Mouse (Mus musculus): ENCODE results near the gene Cdc26. TPM values are rescaled to one million over a fixed set of nuclear protein-coding genes. Genes with fewer than 3 reads are reported as not detected.

The Cdc26 gene
- total and polyA plus RNA-seq, 2 experiments: 13.5 to 52.6 TPM

- peaks cover 19% of the 10 kb centered on the region for H3K36me3 ChIP-seq (ENCODE audit: control insufficient read depth, insufficient read depth, low read length)
- no peak overlapping the region for H3K4me3 ChIP-seq (ENCODE audit: insufficient read depth, low read depth, low read length)
- no peaks in the 10 kb centered on the region for H3K27me3 ChIP-seq (ENCODE audit: control insufficient read depth, insufficient read depth, low read length)
- H3K27ac ChIP-seq (replicated peaks; ENCODE audit: insufficient read depth, low read depth, low read length): peak overlapping the region; percentile 37
- peak; percentile 80 for DNase-seq (ENCODE audit: extremely low read depth, low read depth, low spot score)
- peaks cover 21% of the 10 kb centered on the region; the same call in 1 of the 2 replicates for H3K79me2 ChIP-seq (ENCODE audit: control insufficient read depth, insufficient read depth, low read length)
- no peak for TF ChIP-seq POLR2A (IDR thresholded peaks at IDR 0.05; ENCODE audit: extremely low read depth, insufficient read depth, low read length)
- TF ChIP-seq CTCF (IDR thresholded peaks at IDR 0.05; ENCODE audit: low read depth, low read length): no peak
- H3K4me1 ChIP-seq (ENCODE audit: control insufficient read depth, insufficient read depth, low read length): peaks cover 31% of the 10 kb centered on the region
- WGBS: 30% methylated on average over 7 of the region's 7 CpGs
- no peak overlapping the region for H3K9ac ChIP-seq (ENCODE audit: low read depth, low read length)
Observed at GRCm38 (mm10) chr4:62383752-62384151, 24.7 kb downstream of the Cdc26 start.

DNA sequence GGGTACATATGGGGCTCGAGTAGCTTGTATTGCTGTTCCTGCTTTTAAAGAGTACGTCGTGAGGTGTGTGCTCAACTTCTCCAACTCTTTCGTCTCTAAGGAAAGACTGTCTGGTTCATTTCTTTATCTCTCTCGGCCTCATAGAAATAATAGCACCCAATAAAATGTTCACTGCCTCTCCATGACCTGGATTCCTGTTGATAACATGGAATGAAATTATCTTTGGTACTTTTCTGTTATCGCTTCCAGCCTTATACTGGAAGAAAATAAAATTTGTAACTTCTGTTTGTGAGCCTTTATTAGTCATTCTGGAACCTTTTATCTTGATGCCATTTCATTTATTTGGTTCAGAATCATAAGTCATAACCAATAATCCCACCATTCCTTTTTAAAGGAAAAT, 25.2 kb downstream of the Cdc26 start:
- Histone ChIP-seq H3K36me3 (ENCODE audit: control insufficient read depth, insufficient read depth, low read length) (peaks cover 14% of the 10 kb centered on the region), H3K27me3 (ENCODE audit: control insufficient read depth, insufficient read depth, low read length) (no peaks in the 10 kb centered on the region), H3K4me3 (ENCODE audit: insufficient read depth, low read depth, low read length) (no peak overlapping the region), H3K27ac (replicated peaks; ENCODE audit: insufficient read depth, low read depth, low read length) (no peak overlapping the region), H3K4me1 (ENCODE audit: control insufficient read depth, insufficient read depth, low read length) (peaks cover 26% of the 10 kb centered on the region), H3K9ac (ENCODE audit: low read depth, low read length) (no peak overlapping the region), H3K79me2 (ENCODE audit: control insufficient read depth, insufficient read depth, low read length) (peaks cover 24% of the 10 kb centered on the region; the same call in 1 of the 2 replicates)
- no peak for DNase-seq (ENCODE audit: extremely low read depth, low read depth, low spot score)
- 74% methylated on average over 6 of the region's 6 CpGs for WGBS
- TF ChIP-seq CTCF (IDR thresholded peaks at IDR 0.05; ENCODE audit: low read depth, low read length) (no peak), POLR2A (IDR thresholded peaks at IDR 0.05; ENCODE audit: extremely low read depth, insufficient read depth, low read length) (no peak)

DNA sequence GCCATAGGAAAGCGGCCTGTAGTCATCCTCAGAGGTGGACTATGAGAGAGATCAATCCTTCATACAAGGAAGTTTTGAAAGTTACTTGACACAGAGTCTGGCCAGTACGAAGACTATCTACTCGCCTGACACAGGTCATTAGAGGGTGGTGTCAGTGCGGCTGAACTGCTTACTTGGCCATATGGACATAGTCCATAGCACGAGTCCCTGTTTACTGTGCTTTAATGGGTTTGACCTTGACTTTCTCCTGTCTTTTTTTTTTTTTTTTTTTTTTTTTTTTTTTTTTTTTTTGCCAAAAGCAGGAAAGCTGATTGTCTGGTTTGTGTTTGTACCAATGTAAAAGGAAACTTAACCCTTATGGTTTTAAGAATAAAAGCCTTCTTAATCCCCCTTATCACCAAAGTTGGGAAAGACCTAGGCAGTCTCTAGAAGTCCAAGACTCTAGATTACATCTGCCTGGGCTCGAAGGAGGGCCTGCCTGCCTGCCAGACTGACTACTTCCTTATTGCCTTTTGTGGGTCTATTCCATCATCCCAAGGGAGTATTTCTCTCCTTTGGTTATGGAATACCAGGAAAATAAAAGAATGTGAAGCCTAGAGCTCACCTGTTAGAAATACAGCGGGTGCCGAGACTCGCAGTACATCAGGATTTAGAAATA, 28.6 kb downstream of the Cdc26 start:
- DNase-seq (ENCODE audit: extremely low read depth, low read depth, low spot score): peak; percentile 55
- H3K4me3 ChIP-seq (ENCODE audit: insufficient read depth, low read depth, low read length): no peak overlapping the region
- TF ChIP-seq POLR2A (IDR thresholded peaks at IDR 0.05; ENCODE audit: extremely low read depth, insufficient read depth, low read length) (no peak), CTCF (IDR thresholded peaks at IDR 0.05; ENCODE audit: low read depth, low read length) (no peak)
- no peak overlapping the region for H3K9ac ChIP-seq (ENCODE audit: low read depth, low read length)
- no peaks in the 10 kb centered on the region for H3K27me3 ChIP-seq (ENCODE audit: control insufficient read depth, insufficient read depth, low read length)
- peaks cover 29% of the 10 kb centered on the region for H3K79me2 ChIP-seq (ENCODE audit: control insufficient read depth, insufficient read depth, low read length)
- WGBS: 52% methylated on average over 9 of the region's 9 CpGs
- H3K27ac ChIP-seq (replicated peaks; ENCODE audit: insufficient read depth, low read depth, low read length): no peak overlapping the region
- peaks cover 34% of the 10 kb centered on the region for H3K4me1 ChIP-seq (ENCODE audit: control insufficient read depth, insufficient read depth, low read length)
- H3K36me3 ChIP-seq (ENCODE audit: control insufficient read depth, insufficient read depth, low read length): no peaks in the 10 kb centered on the region

DNA sequence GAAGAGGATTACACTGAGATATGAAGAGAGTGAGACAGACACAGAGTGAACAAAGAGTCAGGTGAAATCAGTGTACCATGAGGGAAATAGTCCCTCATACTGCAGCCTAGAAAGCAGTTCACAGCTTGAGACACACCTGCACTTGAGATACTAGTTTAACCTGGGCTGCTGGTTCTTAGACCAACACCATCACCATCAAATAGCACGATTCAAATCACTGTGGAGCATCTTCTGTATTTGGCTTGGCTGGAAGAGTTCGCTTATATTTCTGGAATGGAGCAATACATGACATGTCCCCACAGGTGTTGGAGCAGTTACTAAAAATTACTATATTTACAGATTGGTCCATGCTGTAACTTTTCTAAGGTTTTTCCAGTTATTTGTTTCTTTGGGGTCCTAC, 32.3 kb downstream of the Cdc26 start:
- TF ChIP-seq CTCF (IDR thresholded peaks at IDR 0.05; ENCODE audit: low read depth, low read length): no peak
- no peak for TF ChIP-seq POLR2A (IDR thresholded peaks at IDR 0.05; ENCODE audit: extremely low read depth, insufficient read depth, low read length)
- DNase-seq (ENCODE audit: extremely low read depth, low read depth, low spot score): no peak
- Histone ChIP-seq H3K9ac (ENCODE audit: low read depth, low read length) (no peak overlapping the region), H3K79me2 (ENCODE audit: control insufficient read depth, insufficient read depth, low read length) (peaks cover 35% of the 10 kb centered on the region), H3K4me1 (ENCODE audit: control insufficient read depth, insufficient read depth, low read length) (peaks cover 36% of the 10 kb centered on the region), H3K27me3 (ENCODE audit: control insufficient read depth, insufficient read depth, low read length) (no peaks in the 10 kb centered on the region), H3K27ac (replicated peaks; ENCODE audit: insufficient read depth, low read depth, low read length) (peak overlapping the region; percentile 20; the same call in 1 of the 2 replicates), H3K4me3 (ENCODE audit: insufficient read depth, low read depth, low read length) (no peak overlapping the region), H3K36me3 (ENCODE audit: control insufficient read depth, insufficient read depth, low read length) (no peaks in the 10 kb centered on the region)
- WGBS: 48% methylated on average over 2 of the region's 2 CpGs

DNA sequence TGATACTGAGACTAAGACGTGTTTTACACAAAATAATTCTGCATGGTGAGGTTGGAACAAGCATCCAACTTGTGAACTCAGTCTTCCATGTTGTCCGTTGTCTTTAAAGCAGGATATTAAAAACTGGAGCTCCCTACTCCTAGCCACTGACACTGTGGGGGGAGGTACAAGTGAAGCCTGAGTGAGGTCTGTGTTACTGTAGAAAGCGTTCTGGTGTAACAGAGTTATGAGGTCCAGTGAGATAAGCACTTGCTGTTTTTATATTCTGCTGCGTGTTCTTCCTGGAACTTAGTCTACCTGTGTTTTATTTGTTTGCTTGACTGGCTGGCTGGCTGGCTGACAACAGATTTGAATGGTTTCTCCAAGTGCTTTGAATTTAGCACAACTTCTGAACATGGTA, 34.1 kb downstream of the Cdc26 start:
- Histone ChIP-seq H3K4me1 (ENCODE audit: control insufficient read depth, insufficient read depth, low read length) (peaks cover 39% of the 10 kb centered on the region), H3K27me3 (ENCODE audit: control insufficient read depth, insufficient read depth, low read length) (no peaks in the 10 kb centered on the region), H3K27ac (replicated peaks; ENCODE audit: insufficient read depth, low read depth, low read length) (peak overlapping the region; percentile 72), H3K79me2 (ENCODE audit: control insufficient read depth, insufficient read depth, low read length) (peaks cover 30% of the 10 kb centered on the region), H3K4me3 (ENCODE audit: insufficient read depth, low read depth, low read length) (no peak overlapping the region), H3K36me3 (ENCODE audit: control insufficient read depth, insufficient read depth, low read length) (0 out of 2 replicates have a peak, but pooled peaks cover 3% of the 10 kb centered on the region), H3K9ac (ENCODE audit: low read depth, low read length) (no peak overlapping the region)
- WGBS: 26% methylated on average over 4 of the region's 4 CpGs
- TF ChIP-seq CTCF (IDR thresholded peaks at IDR 0.05; ENCODE audit: low read depth, low read length) (no peak), POLR2A (IDR thresholded peaks at IDR 0.05; ENCODE audit: extremely low read depth, insufficient read depth, low read length) (no peak)
- peak; percentile 77 for DNase-seq (ENCODE audit: extremely low read depth, low read depth, low spot score)

GRCm38 (mm10) chr4:62373668-62374067, 34.8 kb downstream of the Cdc26 start:
- H3K79me2 ChIP-seq (ENCODE audit: control insufficient read depth, insufficient read depth, low read length): peaks cover 33% of the 10 kb centered on the region
- peak overlapping the region; percentile 61 for H3K27ac ChIP-seq (replicated peaks; ENCODE audit: insufficient read depth, low read depth, low read length)
- H3K4me1 ChIP-seq (ENCODE audit: control insufficient read depth, insufficient read depth, low read length): peaks cover 43% of the 10 kb centered on the region
- 0 out of 2 replicates have a peak, but pooled peaks cover 3% of the 10 kb centered on the region for H3K36me3 ChIP-seq (ENCODE audit: control insufficient read depth, insufficient read depth, low read length)
- H3K4me3 ChIP-seq (ENCODE audit: insufficient read depth, low read depth, low read length): no peak overlapping the region
- WGBS: 30% methylated on average over 7 of the region's 7 CpGs
- H3K27me3 ChIP-seq (ENCODE audit: control insufficient read depth, insufficient read depth, low read length): no peaks in the 10 kb centered on the region
- H3K9ac ChIP-seq (ENCODE audit: low read depth, low read length): no peak overlapping the region
- TF ChIP-seq CTCF (IDR thresholded peaks at IDR 0.05; ENCODE audit: low read depth, low read length) (no peak), POLR2A (IDR thresholded peaks at IDR 0.05; ENCODE audit: extremely low read depth, insufficient read depth, low read length) (no peak)
- DNase-seq (ENCODE audit: extremely low read depth, low read depth, low spot score): peak; percentile 83
